Mouse (Mus musculus): ENCODE results near the gene Nt5c2. TPM values are rescaled to one million over a fixed set of nuclear protein-coding genes. Genes with fewer than 3 reads are reported as not detected.

Nt5c2 gene
- polyA plus RNA-seq, 1 experiment from 2014 or later = 77.9 TPM

GRCm38 (mm10) chr19:46849443-46849997, 165.4 kb downstream of the Nt5c2 start:
- no peak overlapping the region for H3K9ac ChIP-seq (ENCODE audit: low read length)
- DNase-seq (ENCODE audit: low spot score) (no peak), ATAC-seq (replicated peaks; ENCODE audit: low FRiP score) (no peak)
- no peaks in the 10 kb centered on the region for H3K27me3 ChIP-seq (ENCODE audit: control insufficient read depth, insufficient read depth, low read length)
- H3K4me3 ChIP-seq (ENCODE audit: low read depth, low read length) = no peak overlapping the region
- 87% methylated on average over 9 of the region's 9 CpGs for WGBS
- H3K27ac ChIP-seq (ENCODE audit: low read depth, low read length) = no peak overlapping the region
- H3K36me3 ChIP-seq (ENCODE audit: control insufficient read depth, insufficient read depth, low read length) = no peaks in the 10 kb centered on the region
- no peaks in the 10 kb centered on the region for H3K9me3 ChIP-seq (ENCODE audit: control insufficient read depth, low read length)
- H3K4me2 ChIP-seq (ENCODE audit: low read depth, low read length, severe bottlenecking) = no peak overlapping the region
- H3K4me1 ChIP-seq (replicated peaks; ENCODE audit: control insufficient read depth, insufficient read depth, low read length) = no peaks in the 10 kb centered on the region; the same call in 1 of the 2 replicates

GRCm38 (mm10) chr19:46848381-46849268, 166.3 kb downstream of the Nt5c2 start:
- no peak overlapping the region for H3K9ac ChIP-seq (ENCODE audit: low read length)
- no peaks in the 10 kb centered on the region for H3K36me3 ChIP-seq (ENCODE audit: control insufficient read depth, insufficient read depth, low read length)
- 70% methylated on average over 14 of the region's 14 CpGs for WGBS
- no peaks in the 10 kb centered on the region; the same call in 1 of the 2 replicates for H3K4me1 ChIP-seq (replicated peaks; ENCODE audit: control insufficient read depth, insufficient read depth, low read length)
- H3K9me3 ChIP-seq (ENCODE audit: control insufficient read depth, low read length) = no peaks in the 10 kb centered on the region
- ATAC-seq (replicated peaks; ENCODE audit: low FRiP score) = no peak
- no peak overlapping the region for H3K27ac ChIP-seq (ENCODE audit: low read depth, low read length)
- no peaks in the 10 kb centered on the region for H3K27me3 ChIP-seq (ENCODE audit: control insufficient read depth, insufficient read depth, low read length)
- DNase-seq (ENCODE audit: low spot score) = no peak
- H3K4me2 ChIP-seq (ENCODE audit: low read depth, low read length, severe bottlenecking) = no peak overlapping the region
- H3K4me3 ChIP-seq (ENCODE audit: low read depth, low read length) = no peak overlapping the region

- no peak overlapping the region for H3K4me2 ChIP-seq (ENCODE audit: low read depth, low read length, severe bottlenecking)
- no peak overlapping the region for H3K27ac ChIP-seq (ENCODE audit: low read depth, low read length)
- no peak for DNase-seq (ENCODE audit: low spot score)
- no peaks in the 10 kb centered on the region for H3K9me3 ChIP-seq (ENCODE audit: control insufficient read depth, low read length)
- no peaks in the 10 kb centered on the region; the same call in 1 of the 2 replicates for H3K4me1 ChIP-seq (replicated peaks; ENCODE audit: control insufficient read depth, insufficient read depth, low read length)
- 86% methylated on average over 5 of the region's 5 CpGs for WGBS
- no peak overlapping the region for H3K9ac ChIP-seq (ENCODE audit: low read length)
- no peak overlapping the region for H3K4me3 ChIP-seq (ENCODE audit: low read depth, low read length)
- H3K36me3 ChIP-seq (ENCODE audit: control insufficient read depth, insufficient read depth, low read length) = no peaks in the 10 kb centered on the region
- ATAC-seq (replicated peaks; ENCODE audit: low FRiP score) = no peak
- no peaks in the 10 kb centered on the region for H3K27me3 ChIP-seq (ENCODE audit: control insufficient read depth, insufficient read depth, low read length)
Measured at GRCm38 (mm10) chr19:46846459-46846858, 168.5 kb downstream of the Nt5c2 start.

GRCm38 (mm10) chr19:46846056-46846455, 168.9 kb downstream of the Nt5c2 start:
- H3K9ac ChIP-seq (ENCODE audit: low read length) = no peak overlapping the region
- no peak overlapping the region for H3K27ac ChIP-seq (ENCODE audit: low read depth, low read length)
- no peaks in the 10 kb centered on the region for H3K27me3 ChIP-seq (ENCODE audit: control insufficient read depth, insufficient read depth, low read length)
- H3K4me1 ChIP-seq (replicated peaks; ENCODE audit: control insufficient read depth, insufficient read depth, low read length) = no peaks in the 10 kb centered on the region; the same call in 1 of the 2 replicates
- ATAC-seq (replicated peaks; ENCODE audit: low FRiP score) (no peak), DNase-seq (ENCODE audit: low spot score) (no peak)
- H3K9me3 ChIP-seq (ENCODE audit: control insufficient read depth, low read length) = no peaks in the 10 kb centered on the region
- no peak overlapping the region for H3K4me2 ChIP-seq (ENCODE audit: low read depth, low read length, severe bottlenecking)
- no peak overlapping the region for H3K4me3 ChIP-seq (ENCODE audit: low read depth, low read length)
- WGBS = 89% methylated on average over 7 of the region's 7 CpGs
- H3K36me3 ChIP-seq (ENCODE audit: control insufficient read depth, insufficient read depth, low read length) = no peaks in the 10 kb centered on the region

GRCm38 (mm10) chr19:46843030-46843429, 171.9 kb downstream of the Nt5c2 start:
- H3K27ac ChIP-seq (ENCODE audit: low read depth, low read length) = no peak overlapping the region
- no peak overlapping the region for H3K4me2 ChIP-seq (ENCODE audit: low read depth, low read length, severe bottlenecking)
- H3K4me1 ChIP-seq (replicated peaks; ENCODE audit: control insufficient read depth, insufficient read depth, low read length) = no peaks in the 10 kb centered on the region
- no peak for DNase-seq (ENCODE audit: low spot score)
- 82% methylated on average over 2 of the region's 2 CpGs for WGBS
- H3K27me3 ChIP-seq (ENCODE audit: control insufficient read depth, insufficient read depth, low read length) = no peaks in the 10 kb centered on the region
- H3K4me3 ChIP-seq (ENCODE audit: low read depth, low read length) = no peak overlapping the region
- no peak for ATAC-seq (replicated peaks; ENCODE audit: low FRiP score)
- no peaks in the 10 kb centered on the region for H3K36me3 ChIP-seq (ENCODE audit: control insufficient read depth, insufficient read depth, low read length)
- no peaks in the 10 kb centered on the region for H3K9me3 ChIP-seq (ENCODE audit: control insufficient read depth, low read length)
- H3K9ac ChIP-seq (ENCODE audit: low read length) = no peak overlapping the region

- H3K27me3 ChIP-seq (ENCODE audit: control insufficient read depth, insufficient read depth, low read length) = no peaks in the 10 kb centered on the region
- H3K36me3 ChIP-seq (ENCODE audit: control insufficient read depth, insufficient read depth, low read length) = no peaks in the 10 kb centered on the region
- 83% methylated on average over 4 of the region's 4 CpGs for WGBS
- ATAC-seq (replicated peaks; ENCODE audit: low FRiP score) (no peak), DNase-seq (ENCODE audit: low spot score) (no peak)
- no peak overlapping the region for H3K9ac ChIP-seq (ENCODE audit: low read length)
- no peak overlapping the region for H3K27ac ChIP-seq (ENCODE audit: low read depth, low read length)
- no peak overlapping the region for H3K4me2 ChIP-seq (ENCODE audit: low read depth, low read length, severe bottlenecking)
- no peaks in the 10 kb centered on the region for H3K4me1 ChIP-seq (replicated peaks; ENCODE audit: control insufficient read depth, insufficient read depth, low read length)
- no peak overlapping the region for H3K4me3 ChIP-seq (ENCODE audit: low read depth, low read length)
- no peaks in the 10 kb centered on the region for H3K9me3 ChIP-seq (ENCODE audit: control insufficient read depth, low read length)
Measured at GRCm38 (mm10) chr19:46841016-46841415, 173.9 kb downstream of the Nt5c2 start.

- DNase-seq (ENCODE audit: low spot score) = no peak
- Histone ChIP-seq H3K36me3 (ENCODE audit: control insufficient read depth, insufficient read depth, low read length) (no peaks in the 10 kb centered on the region), H3K9me3 (ENCODE audit: control insufficient read depth, low read length) (no peaks in the 10 kb centered on the region), H3K27me3 (ENCODE audit: control insufficient read depth, insufficient read depth, low read length) (no peaks in the 10 kb centered on the region), H3K27ac (ENCODE audit: low read depth, low read length) (no peak overlapping the region), H3K4me2 (ENCODE audit: low read depth, low read length, severe bottlenecking) (no peak overlapping the region), H3K9ac (ENCODE audit: low read length) (no peak overlapping the region), H3K4me1 (replicated peaks; ENCODE audit: control insufficient read depth, insufficient read depth, low read length) (no peaks in the 10 kb centered on the region), H3K4me3 (ENCODE audit: low read depth, low read length) (no peak overlapping the region)
- ATAC-seq (replicated peaks; ENCODE audit: low FRiP score) = no peak
- WGBS = 95% methylated on average over 11 of the region's 11 CpGs
Measured at GRCm38 (mm10) chr19:46837290-46838079, 177.5 kb downstream of the Nt5c2 start.

GRCm38 (mm10) chr19:46836085-46836484, 178.9 kb downstream of the Nt5c2 start:
- no peak overlapping the region for H3K4me2 ChIP-seq (ENCODE audit: low read depth, low read length, severe bottlenecking)
- H3K9ac ChIP-seq (ENCODE audit: low read length) = no peak overlapping the region
- WGBS = 66% methylated on average over 3 of the region's 3 CpGs
- H3K36me3 ChIP-seq (ENCODE audit: control insufficient read depth, insufficient read depth, low read length) = no peaks in the 10 kb centered on the region
- no peak overlapping the region for H3K4me3 ChIP-seq (ENCODE audit: low read depth, low read length)
- no peaks in the 10 kb centered on the region for H3K27me3 ChIP-seq (ENCODE audit: control insufficient read depth, insufficient read depth, low read length)
- no peaks in the 10 kb centered on the region for H3K4me1 ChIP-seq (replicated peaks; ENCODE audit: control insufficient read depth, insufficient read depth, low read length)
- H3K27ac ChIP-seq (ENCODE audit: low read depth, low read length) = no peak overlapping the region
- ATAC-seq (replicated peaks; ENCODE audit: low FRiP score) (no peak), DNase-seq (ENCODE audit: low spot score) (no peak)
- no peaks in the 10 kb centered on the region for H3K9me3 ChIP-seq (ENCODE audit: control insufficient read depth, low read length)
